Mouse (Mus musculus): ENCODE measurements around the gene Rbbp9.

DNA sequence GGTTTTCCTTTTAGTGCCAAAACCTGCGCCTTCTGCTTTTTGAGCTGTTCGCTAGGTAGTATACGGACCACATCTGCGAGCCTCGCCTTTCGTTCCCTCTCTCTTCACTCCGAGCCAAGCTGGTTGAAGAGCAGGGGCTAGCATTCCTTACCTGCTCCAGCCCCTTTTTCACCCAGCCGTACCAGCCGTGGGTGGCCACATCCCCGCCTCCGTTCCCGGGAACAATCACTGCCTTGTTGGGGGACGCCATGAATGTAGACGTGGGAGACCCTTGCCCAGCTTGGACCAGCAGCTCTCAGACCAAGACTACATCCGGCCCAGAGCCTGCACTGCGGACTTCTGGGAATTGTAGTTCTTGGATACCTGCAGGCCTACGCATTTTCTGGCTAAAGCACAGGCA is at the start of gene Rbbp9:
- TF ChIP-seq MAFK (IDR thresholded peaks at IDR 0.05; ENCODE audit: insufficient read depth, low read depth, low read length) (no peak), CHD2 (IDR thresholded peaks at IDR 0.05; ENCODE audit: low read depth, low read length) (no peak)

Data from ES-E14 (cell line).